Mouse (Mus musculus): ENCODE results near the gene Strn3. TPM values are rescaled to one million over a fixed set of nuclear protein-coding genes. Genes with fewer than 3 reads are reported as not detected.
A peak's percentile ranks its signal among the peaks of the same experiment; 100 is the strongest.

Gene Strn3
- 10 to 100 TPM; 78.0 to 94.4 TPM for total RNA-seq (2021)

DNA sequence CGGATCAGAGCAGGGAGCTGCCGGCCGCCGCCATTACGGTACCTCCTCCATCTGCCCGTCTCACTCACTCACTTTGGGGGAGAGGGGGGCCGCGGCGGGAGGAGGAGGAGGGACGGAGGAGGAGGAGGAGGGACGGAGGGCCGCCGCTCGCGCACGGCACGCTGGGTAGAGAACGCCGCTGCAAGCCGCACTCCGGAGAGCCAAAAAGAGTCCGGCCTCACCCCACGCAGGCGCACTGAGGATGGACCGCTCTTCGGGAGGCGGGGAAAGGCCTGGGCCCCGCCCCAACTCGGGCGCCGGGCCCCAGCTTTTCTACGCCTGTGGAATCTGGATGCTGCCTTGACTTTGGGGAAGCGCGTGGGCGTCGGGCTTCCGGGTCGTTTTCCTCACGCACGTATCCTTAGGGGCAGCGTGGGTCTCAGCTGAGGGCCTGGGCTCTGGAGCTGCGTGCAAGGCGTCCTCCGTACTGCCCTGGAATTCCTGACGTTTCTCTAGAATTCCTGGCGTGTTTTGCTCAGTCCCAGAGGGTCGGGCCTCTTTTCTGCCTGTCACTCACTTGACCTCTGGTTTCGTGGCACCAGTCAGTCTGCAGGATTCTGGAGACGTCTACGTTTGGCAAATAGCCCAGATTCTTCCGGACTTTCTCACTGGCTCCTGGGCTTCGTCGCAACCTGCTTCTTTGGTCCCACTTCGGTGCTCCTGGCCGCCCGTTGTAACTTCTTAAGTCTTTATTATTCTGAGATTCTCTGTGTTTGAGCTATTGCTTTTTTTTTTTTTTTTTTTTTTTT lies at the start of gene Strn3:
Gene Strn3, minus strand, starts transcription at position 53 of the 788 bp plus-strand sequence.
- peak; percentile 96 to 97 for DNase-seq (ENCODE audit: low spot score in 2 of 2)
- intact Hi-C loops (cut with DNase I): loop anchor here (2.0 to 5.0 kb wide), 2 partner anchors 15 to 45 kb away; no protein-coding TSS in a partner anchor

DNA sequence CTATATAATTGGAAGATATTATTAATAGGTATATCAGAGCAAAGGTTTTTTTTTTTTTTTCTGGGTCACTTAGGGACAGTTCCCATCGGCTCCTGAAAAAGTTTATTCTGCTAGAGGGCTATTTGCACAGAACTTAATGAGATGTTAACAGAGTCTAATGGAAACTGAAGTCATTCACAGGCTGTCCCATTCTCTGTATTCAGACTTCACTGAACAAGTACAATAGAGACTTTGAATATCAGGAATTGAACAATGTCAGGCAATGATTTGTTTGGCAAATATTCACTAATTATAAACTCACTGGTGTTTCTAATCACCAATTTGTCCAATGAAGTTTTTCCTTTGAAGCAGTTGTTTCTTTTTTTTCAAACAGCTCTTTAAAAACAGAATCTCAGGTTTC lies 45.1 kb upstream of the Strn3 start:
- DNase-seq (ENCODE audit: low spot score in 2 of 2): no peak
- intact Hi-C loops (cut with DNase I): loop anchor here (5.0 kb wide), 1 partner anchor 45 kb away; the partner anchor contains the start of genes Ap4s1 and Strn3

GRCm38 (mm10) chr12:51736381-51736780 lies 44.7 kb upstream of the Strn3 start:
- no peak for DNase-seq (ENCODE audit: low spot score in 2 of 2)
- intact Hi-C loops (cut with DNase I): loop anchor here (5.0 kb wide), 1 partner anchor 44 kb away; the partner anchor contains the start of genes Ap4s1 and Strn3

- no peak for DNase-seq (ENCODE audit: low spot score in 2 of 2)
- intact Hi-C loops (cut with DNase I): loop anchor here (5.0 kb wide), 1 partner anchor 44 kb away; the partner anchor contains the start of genes Ap4s1 and Strn3
Observed at GRCm38 (mm10) chr12:51735840-51736271, 44.2 kb upstream of the Strn3 start.

GRCm38 (mm10) chr12:51734605-51735211 lies 43.0 kb upstream of the Strn3 start:
- intact Hi-C loops (cut with DNase I): loop anchor here (5.0 kb wide), 1 partner anchor 42 kb away; the partner anchor contains the start of genes Ap4s1 and Strn3
- no peak for DNase-seq (ENCODE audit: low spot score in 2 of 2)

DNA sequence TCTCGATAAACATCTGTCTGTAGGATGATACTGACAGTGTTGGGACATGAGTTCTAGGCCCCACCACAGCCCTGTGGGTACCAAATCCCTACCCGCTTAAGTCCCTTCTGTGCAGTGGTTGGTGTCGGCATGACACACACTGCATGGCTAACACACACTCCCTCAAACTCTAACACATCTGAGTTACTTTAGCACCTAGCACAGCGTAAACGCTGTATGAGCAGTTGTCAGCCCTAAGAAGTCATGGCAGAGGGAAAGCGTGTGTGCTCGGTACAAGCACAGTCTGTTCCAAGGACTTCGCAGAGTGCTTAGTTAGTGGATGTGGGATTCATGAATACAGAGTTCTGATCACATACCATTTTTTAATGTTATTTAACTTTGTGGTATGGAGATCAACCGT lies 38.1 kb upstream of the Strn3 start:
- intact Hi-C loops (cut with DNase I): no loop called here
- DNase-seq (ENCODE audit: low spot score in 2 of 2): no peak

DNA sequence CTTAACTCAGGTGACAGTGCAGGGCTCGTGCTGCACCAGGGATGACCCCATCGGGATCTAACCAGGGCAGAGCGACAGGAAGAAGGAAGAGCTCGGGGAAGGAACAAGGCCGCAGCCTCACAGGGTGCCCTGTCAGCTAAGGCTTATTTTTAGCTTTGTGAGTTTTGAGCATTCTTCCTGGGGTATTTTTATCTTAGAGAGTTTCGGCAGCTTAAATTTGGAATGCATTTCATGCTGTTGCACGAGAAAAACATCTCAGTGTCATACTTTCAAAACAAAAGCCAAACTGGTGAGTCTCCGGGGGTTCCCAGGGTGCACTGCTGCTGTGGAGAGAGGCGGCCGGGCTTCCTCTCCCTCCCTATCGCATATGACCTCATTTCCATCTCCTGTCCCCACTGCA lies 37.4 kb upstream of the Strn3 start:
- intact Hi-C loops (cut with DNase I): no loop called here
- DNase-seq (ENCODE audit: low spot score in 2 of 2): peak in 1 of 2 experiments; percentile 30

GRCm38 (mm10) chr12:51721836-51722235 lies 30.1 kb upstream of the Strn3 start:
- DNase-seq (ENCODE audit: low spot score in 2 of 2): no peak
- intact Hi-C loops (cut with DNase I): no loop called here

DNA sequence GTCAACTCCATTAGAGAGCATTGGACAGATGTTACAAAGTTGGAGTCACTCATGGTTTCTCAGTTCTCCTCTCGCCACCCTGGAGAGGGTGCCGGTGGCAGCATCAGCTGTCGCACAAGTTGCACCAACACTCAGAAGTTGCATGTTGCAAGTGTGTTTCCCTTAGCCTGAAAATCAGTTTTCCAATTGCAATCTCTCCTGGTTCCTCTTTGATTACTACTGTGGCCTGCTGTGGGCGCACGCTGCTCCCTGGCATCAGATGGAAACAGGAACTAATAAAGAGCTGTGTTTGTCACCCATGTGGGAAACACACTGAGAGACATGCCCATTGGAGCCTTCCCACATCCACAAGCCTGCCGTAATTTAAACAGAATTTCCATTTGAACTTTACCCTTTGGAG lies 26.9 kb upstream of the Strn3 start:
- intact Hi-C loops (cut with DNase I): no loop called here
- DNase-seq (ENCODE audit: low spot score in 2 of 2): no peak

DNA sequence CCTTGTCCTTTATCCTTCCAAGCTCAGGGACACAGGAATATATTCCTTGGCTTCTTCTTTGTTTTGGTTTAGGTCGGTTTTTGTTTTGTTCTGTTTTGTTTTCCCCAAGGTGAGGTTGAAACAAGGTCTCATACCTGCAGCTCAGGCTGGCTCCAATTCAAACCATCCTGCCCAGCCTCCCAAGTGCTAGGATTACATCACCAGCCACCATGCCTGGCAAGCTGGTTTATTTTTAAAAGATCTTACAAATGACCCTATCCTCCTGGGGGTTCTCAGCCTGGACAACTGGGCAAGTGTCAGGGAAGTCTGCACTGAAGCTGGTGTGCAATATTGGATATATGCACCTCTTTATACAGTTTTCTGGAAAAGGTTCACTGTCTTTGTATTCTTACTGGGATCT lies 21.0 kb upstream of the Strn3 start:
- DNase-seq (ENCODE audit: low spot score in 2 of 2): no peak
- intact Hi-C loops (cut with DNase I): no loop called here

DNA sequence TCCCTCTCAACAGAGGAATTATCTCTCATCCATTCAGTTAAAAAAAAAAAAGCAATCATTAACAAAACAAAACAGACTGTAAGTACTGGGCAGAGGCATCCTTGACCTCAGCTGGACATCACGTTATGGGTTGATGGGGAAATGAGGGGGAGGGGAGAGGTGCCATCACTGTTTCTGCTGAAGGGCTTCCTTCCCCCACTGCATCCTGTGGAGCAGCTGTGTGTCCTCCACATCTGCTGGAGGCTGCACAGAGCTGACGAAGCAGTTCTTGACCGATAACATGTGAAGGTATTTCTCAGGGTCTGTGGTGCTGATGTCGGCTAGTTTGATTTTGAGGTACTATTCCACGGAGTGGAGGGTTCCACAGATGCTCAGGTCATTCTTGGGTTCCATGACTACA lies 18.5 kb upstream of the Strn3 start:
- intact Hi-C loops (cut with DNase I): no loop called here
- DNase-seq (ENCODE audit: low spot score in 2 of 2): no peak

- no peak for DNase-seq (ENCODE audit: low spot score in 2 of 2)
- intact Hi-C loops (cut with DNase I): no loop called here
Observed at GRCm38 (mm10) chr12:51709741-51710140, 18.0 kb upstream of the Strn3 start.

- intact Hi-C loops (cut with DNase I): no loop called here
Observed at GRCm38 (mm10) chr12:51708941-51709686, 17.4 kb upstream of the Strn3 start.

GRCm38 (mm10) chr12:51706673-51707235 lies 15.1 kb upstream of the Strn3 start:
- intact Hi-C loops (cut with DNase I): loop anchor here (2.0 kb wide), 1 partner anchor 14 kb away; no protein-coding TSS in a partner anchor

More at GRCm38 (mm10) chr12:51708941-51709686, 17.4 kb upstream of the Strn3 start:
- DNase-seq (ENCODE audit: low spot score in 2 of 2): peak; percentile 81 to 83

DNA sequence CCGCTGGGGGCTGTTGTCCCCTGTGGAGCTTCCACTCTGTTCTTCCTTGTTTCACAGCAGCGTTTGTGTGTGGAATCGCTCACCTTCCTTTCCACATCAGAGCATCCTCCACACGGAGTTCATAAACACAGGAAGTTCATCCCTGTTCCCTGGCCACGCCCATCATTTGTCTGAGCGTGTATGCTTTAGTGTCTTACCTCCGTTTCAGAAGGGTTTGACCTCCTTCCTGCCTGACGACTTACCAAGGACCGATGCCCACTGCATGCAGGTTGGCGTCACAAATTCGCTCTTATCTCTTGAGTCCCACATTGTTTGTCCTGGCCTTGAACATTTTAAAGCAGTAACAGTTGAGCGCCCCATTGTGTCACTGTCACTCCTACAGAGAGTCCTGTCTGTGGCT lies 14.1 kb upstream of the Strn3 start:
- no peak for DNase-seq (ENCODE audit: low spot score in 2 of 2)
- intact Hi-C loops (cut with DNase I): loop anchor here (2.0 kb wide), 1 partner anchor 13 kb away; no protein-coding TSS in a partner anchor

More at GRCm38 (mm10) chr12:51706673-51707235, 15.1 kb upstream of the Strn3 start:
- no peak for DNase-seq (ENCODE audit: low spot score in 2 of 2)

DNA sequence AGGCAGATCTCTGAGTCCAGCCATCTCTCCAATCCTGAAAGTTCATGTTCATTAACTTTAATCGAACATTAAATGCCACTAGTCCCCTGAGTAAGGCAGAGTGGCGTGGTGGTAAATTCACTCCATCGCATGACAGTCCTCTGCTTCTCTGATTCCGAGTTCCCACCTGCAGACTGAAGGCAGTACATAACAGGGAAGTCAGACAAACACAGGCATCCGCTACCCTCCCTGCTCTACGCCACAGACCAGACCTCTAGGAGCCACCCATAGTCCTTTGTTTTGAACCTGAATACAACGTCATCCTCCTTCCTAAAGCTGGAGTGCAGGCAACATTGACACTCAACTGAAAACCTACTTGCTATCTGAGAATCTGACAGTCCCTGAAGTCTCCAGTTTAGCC lies 12.9 kb upstream of the Strn3 start:
- DNase-seq (ENCODE audit: low spot score in 2 of 2): no peak
- intact Hi-C loops (cut with DNase I): no loop called here

- intact Hi-C loops (cut with DNase I): no loop called here
Observed at GRCm38 (mm10) chr12:51703859-51704258, 12.2 kb upstream of the Strn3 start.

DNA sequence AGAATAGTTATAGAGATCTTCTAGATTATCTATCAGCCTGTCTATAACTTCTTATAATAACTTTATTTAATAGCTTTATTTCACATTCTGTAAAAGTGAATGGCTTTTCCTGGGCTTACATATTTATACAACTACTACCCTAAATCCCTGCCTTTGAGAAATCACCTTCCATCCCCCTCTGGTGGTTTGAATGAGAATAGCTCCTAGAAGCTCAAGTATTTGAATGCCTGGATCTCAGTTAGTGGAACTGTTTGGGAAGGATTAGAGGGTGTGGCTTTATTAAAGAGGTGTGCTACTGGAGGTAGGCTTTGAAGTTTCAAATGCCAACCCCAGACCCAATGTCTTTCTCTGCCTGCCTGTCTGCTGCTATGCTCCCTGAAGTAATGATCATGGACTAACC lies 10.0 kb upstream of the Strn3 start:
- DNase-seq (ENCODE audit: low spot score in 2 of 2): no peak
- intact Hi-C loops (cut with DNase I): no loop called here

More at GRCm38 (mm10) chr12:51703859-51704258, 12.2 kb upstream of the Strn3 start:
- DNase-seq (ENCODE audit: low spot score in 2 of 2): no peak

DNA sequence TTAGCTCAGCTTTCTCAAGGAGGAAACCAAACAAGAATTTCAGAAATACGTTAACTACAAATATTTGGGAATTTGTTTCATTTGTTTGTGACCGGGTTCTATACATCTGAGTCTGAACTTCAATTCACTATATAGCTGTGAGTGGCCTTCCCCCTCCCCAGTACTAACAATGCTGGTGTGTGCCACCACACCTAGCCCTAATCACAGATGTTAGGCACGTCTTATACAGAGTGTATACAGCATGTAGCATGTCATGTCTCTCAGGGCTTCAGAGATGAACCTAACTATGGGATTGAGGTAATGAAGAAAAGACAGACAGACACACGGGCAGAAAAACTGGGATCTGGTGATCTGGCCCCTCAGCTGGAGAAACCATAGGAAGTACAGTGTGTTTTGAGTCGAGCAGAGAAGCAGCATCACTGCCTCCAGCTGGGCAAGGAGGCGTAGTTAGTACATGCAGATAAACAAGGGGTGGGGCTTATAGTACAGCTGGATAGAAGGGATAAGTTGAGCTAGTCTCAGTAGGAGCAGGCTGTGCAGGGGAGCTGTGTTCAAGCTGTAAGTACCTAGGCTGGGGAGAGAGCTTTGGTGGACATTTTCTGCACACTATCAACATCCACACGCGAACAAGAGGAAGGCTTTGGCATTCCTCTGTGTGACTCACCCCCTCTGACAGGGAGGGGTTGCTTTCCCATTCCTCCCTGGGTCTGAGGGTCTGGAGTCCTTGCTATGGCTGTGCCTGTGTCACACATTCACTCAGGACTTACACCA lies 8.1 kb upstream of the Strn3 start:
- intact Hi-C loops (cut with DNase I): no loop called here

More for the DNA sequence above, 8.1 kb upstream of the Strn3 start:
- DNase-seq (ENCODE audit: low spot score in 2 of 2): no peak

Measured in left cerebral cortex, postnatal 36 days (tissue).